Mouse (Mus musculus): ENCODE measurements around the gene Lgr6. TPM values are rescaled to one million over a fixed set of nuclear protein-coding genes. Genes with fewer than 3 reads are reported as not detected.

Gene Lgr6
- polyA plus RNA-seq, 1 experiment from 2014 or later: 0.77 TPM

DNA sequence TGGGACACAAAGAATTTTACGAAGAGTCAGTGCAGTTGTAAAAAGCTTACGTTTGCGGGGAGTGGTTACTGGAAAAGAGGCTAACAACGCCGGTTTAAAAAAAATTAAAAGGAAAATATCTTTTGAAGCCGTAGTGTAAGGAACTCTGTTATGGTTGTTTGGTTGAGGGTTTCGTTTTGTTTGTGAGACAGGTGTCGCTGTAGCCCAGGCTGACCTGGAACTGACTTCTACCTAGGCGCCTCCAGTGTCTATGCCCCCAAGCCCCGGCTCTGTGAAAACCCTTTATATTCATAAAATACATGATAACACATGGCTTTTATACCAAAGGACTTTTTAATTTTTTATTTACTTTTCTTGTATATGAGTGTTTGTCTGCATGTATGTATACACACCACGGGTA lies 142.3 kb downstream of the Lgr6 start:
- WGBS: 2% methylated on average over 11 of the region's 11 CpGs
- peak; percentile 70 for ATAC-seq (replicated peaks)

DNA sequence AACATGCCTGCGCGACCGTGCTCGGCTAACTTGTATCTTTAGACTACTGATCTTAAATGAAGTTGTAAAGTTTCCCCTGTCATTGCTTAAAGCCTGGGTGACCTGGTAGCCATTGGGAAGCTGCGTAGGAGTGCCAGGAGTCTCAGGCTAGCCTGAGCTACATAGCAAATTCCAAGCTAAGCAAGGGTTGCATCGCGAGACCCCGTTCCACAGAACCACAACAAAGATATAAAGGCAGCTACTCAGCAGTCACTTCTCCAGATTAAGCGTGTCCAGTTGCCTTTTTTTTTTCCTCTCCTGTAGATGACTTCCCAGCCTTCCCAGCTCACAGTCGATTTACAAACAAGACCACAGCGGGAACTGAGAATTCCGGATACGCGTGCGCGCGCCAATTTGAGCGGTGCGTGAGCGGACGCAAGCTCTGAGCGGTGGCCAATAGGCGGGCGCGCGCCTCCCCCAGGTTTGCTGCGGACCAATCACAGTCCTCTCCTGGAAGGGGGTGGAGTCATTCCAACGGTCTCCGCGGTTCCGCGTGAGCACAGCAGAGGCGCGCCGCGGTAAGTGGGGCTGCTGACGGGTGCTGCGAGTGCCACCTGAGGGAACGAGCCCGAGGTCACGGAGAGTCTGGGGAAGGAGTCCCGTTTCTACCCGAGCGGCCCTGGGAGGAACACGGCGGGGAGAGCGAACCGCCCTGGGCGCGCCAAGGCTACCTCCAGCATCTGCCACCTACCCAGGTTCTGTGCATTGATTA lies 142.8 kb downstream of the Lgr6 start, which contains the start of gene Ube2t:
Gene Ube2t, plus strand, starts transcription at position 513 of the 751 bp plus-strand sequence.
- peak; percentile 100 for ATAC-seq (replicated peaks)
- peak within 1 kb of the TSS; percentile 85 for H3K4me3 ChIP-seq
- H3K4me1 ChIP-seq: peaks cover 13% of the 10 kb centered on the region
- WGBS: 2% methylated on average over 50 of the region's 50 CpGs
- no peaks in the 10 kb centered on the region for H3K27me3 ChIP-seq (replicated peaks)
- H3K4me2 ChIP-seq: peak within 1 kb of the TSS; percentile 82
- H3K9ac ChIP-seq: peak within 1 kb of the TSS; percentile 55
- H3K27ac ChIP-seq: peak within 1 kb of the TSS; percentile 43; the same call in 1 of the 2 replicates
- H3K9me3 ChIP-seq: no peaks in the 10 kb centered on the region
- H3K36me3 ChIP-seq (replicated peaks): no peaks in the 10 kb centered on the region

More for the DNA sequence above, 142.3 kb downstream of the Lgr6 start:
- Histone ChIP-seq H3K4me2 (peak overlapping the region; percentile 82), H3K4me3 (peak overlapping the region; percentile 85), H3K9me3 (no peaks in the 10 kb centered on the region), H3K27ac (peak overlapping the region; percentile 43; the same call in 1 of the 2 replicates), H3K9ac (peak overlapping the region; percentile 55), H3K27me3 (replicated peaks) (no peaks in the 10 kb centered on the region), H3K36me3 (replicated peaks) (no peaks in the 10 kb centered on the region), H3K4me1 (peaks cover 13% of the 10 kb centered on the region)

DNA sequence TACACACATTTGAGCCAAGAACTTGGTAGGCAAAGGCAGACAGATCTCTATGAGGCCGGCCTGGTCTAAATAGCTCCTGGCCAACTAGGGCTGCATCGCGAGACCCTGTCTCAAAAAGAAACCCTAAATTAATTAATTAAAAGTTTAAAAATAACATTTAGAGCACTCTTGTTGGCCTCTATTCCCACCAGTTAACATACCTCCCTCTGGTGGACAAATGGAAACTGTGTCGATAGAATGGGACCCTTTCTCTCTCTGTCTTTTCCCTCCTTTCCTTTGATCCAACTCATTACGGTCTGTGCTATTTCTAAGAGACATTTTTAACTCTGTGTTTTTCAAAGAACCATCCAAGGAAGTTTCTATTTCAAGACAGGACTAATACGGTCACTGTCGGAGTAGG lies 144.4 kb downstream of the Lgr6 start:
- Histone ChIP-seq H3K27me3 (replicated peaks) (no peaks in the 10 kb centered on the region), H3K4me3 (no peak overlapping the region), H3K9ac (no peak overlapping the region), H3K36me3 (replicated peaks) (no peaks in the 10 kb centered on the region), H3K4me2 (no peak overlapping the region), H3K9me3 (no peaks in the 10 kb centered on the region), H3K4me1 (peaks cover 13% of the 10 kb centered on the region), H3K27ac (no peak overlapping the region)
- WGBS: 57% methylated on average over 7 of the region's 7 CpGs
- ATAC-seq (replicated peaks): no peak

DNA sequence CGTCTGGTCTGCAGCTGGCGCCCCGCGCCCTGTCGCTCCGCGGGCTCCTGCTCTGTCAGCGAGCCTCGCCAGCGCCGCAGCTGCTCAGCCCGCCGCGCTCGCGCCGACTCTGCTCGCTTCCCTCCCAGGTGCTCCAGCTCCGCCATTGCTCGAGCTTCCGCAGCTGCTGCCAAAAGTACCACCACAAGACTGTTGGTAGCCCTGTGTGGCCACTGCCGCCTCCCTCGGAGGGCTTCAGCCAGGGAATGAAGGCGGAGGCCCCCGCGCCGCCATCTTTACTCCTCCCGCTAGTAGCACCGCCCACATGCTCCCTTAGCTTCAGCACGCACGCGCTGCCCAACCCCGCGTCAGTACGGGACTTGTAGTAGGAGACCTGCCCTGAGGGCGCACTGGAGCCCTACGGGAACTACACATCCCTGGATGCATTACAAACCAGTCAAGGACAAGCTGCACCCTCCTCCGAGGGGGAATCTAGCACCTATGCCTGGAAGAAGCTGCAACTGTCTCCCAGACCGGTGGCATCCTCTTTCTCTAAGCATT lies 149.4 kb downstream of the Lgr6 start, which contains the start of gene Ppp1r12b:
Gene Ppp1r12b, minus strand, starts transcription at position 306 of the 540 bp plus-strand sequence.
- H3K27ac ChIP-seq: peak within 1 kb of the TSS; percentile 90
- no peaks in the 10 kb centered on the region for H3K9me3 ChIP-seq
- ATAC-seq (replicated peaks): peak; percentile 99
- H3K9ac ChIP-seq: peak within 1 kb of the TSS; percentile 82
- peaks cover 14% of the 10 kb centered on the region for H3K4me1 ChIP-seq
- peak within 1 kb of the TSS; percentile 66 for H3K4me3 ChIP-seq
- WGBS: under 1% methylated on average over 39 of the region's 39 CpGs
- H3K27me3 ChIP-seq (replicated peaks): no peaks in the 10 kb centered on the region
- no peaks in the 10 kb centered on the region for H3K36me3 ChIP-seq (replicated peaks)
- peak within 1 kb of the TSS; percentile 70 for H3K4me2 ChIP-seq

DNA sequence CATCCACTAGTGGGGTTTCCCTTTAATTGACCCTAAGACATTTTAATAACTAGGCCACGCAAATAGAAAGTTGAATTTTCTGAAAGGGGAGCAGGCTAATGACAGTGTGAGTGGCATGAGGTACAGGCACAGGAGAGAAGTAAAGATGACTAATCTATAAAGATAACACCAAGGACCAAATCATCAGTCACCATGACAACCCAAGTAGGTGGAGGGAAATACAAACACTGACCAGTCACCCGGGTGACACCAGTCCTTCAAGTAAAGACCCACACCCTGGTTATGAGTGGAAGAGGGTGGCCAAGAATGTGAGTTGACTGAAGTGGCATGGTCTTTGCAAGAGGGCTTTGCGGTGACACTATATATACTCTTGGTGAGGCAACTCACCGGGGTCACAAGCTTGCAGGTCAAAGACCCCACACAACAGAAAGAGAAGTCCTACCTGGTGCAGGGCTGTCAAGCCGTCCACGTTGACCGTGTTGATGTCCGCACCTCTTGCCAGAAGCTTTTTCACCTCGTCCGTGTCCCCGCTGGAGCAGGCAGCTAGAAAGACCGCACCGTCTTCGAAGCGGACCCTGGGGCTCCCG lies 149.9 kb downstream of the Lgr6 start:
- H3K9ac ChIP-seq: peak overlapping the region; percentile 82
- peak; percentile 65 for ATAC-seq (replicated peaks)
- 4% methylated on average over 16 of the region's 16 CpGs for WGBS
- H3K4me2 ChIP-seq: peak overlapping the region; percentile 70
- H3K36me3 ChIP-seq (replicated peaks): no peaks in the 10 kb centered on the region
- peaks cover 14% of the 10 kb centered on the region for H3K4me1 ChIP-seq
- peak overlapping the region; percentile 90 for H3K27ac ChIP-seq
- no peaks in the 10 kb centered on the region for H3K27me3 ChIP-seq (replicated peaks)
- H3K9me3 ChIP-seq: no peaks in the 10 kb centered on the region
- H3K4me3 ChIP-seq: peak overlapping the region; percentile 66

DNA sequence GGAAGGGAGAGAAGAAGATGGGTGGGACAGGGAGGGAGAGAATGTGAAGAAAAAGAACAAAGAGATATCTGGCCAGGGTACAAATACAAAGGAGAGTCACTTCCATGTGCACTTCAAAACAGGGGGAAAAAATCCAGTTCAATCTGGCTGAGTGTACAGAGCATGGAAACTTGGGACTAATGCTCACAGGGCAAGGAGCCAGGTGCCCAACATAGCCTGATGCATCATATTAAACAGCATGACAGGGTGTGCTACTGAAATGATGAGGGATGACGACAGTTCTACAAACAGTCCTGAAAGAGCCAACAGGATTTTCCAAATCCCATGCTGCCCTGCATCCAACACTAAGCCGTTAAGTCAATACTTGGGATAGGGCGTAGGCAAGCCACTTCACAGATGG lies 155.1 kb downstream of the Lgr6 start:
- no peaks in the 10 kb centered on the region for H3K36me3 ChIP-seq (replicated peaks)
- no peak overlapping the region for H3K27ac ChIP-seq
- ATAC-seq (replicated peaks): no peak
- H3K9me3 ChIP-seq: no peaks in the 10 kb centered on the region
- no peak overlapping the region for H3K9ac ChIP-seq
- no peak overlapping the region for H3K4me2 ChIP-seq
- 82% methylated on average over 3 of the region's 3 CpGs for WGBS
- H3K4me1 ChIP-seq: peaks cover 10% of the 10 kb centered on the region
- H3K4me3 ChIP-seq: no peak overlapping the region
- no peaks in the 10 kb centered on the region for H3K27me3 ChIP-seq (replicated peaks)

DNA sequence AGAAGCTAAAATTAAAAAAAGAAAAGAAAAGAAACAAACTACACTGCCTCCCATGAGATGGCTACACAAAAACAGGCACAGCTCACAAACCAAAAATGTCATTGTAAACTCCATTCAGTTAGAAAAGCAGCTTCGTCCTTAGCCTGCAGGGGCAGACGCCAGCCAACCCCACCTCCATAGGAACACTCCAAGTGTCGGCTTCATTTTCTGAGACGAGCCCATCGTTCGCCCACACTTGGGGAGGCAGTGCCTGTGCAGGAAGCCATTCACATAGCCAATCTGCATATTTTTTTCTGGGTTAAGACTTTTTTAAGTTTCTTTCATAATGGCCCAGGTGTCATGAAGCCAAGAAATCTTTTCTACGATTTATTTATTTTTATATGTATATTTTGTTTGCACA lies 157.5 kb downstream of the Lgr6 start:
- Histone ChIP-seq H3K4me2 (no peak overlapping the region), H3K36me3 (replicated peaks) (no peaks in the 10 kb centered on the region), H3K4me1 (no peaks in the 10 kb centered on the region), H3K27me3 (replicated peaks) (no peaks in the 10 kb centered on the region), H3K27ac (no peak overlapping the region), H3K9me3 (no peaks in the 10 kb centered on the region), H3K9ac (no peak overlapping the region), H3K4me3 (no peak overlapping the region)
- ATAC-seq (replicated peaks): no peak
- 79% methylated on average over 7 of the region's 7 CpGs for WGBS

DNA sequence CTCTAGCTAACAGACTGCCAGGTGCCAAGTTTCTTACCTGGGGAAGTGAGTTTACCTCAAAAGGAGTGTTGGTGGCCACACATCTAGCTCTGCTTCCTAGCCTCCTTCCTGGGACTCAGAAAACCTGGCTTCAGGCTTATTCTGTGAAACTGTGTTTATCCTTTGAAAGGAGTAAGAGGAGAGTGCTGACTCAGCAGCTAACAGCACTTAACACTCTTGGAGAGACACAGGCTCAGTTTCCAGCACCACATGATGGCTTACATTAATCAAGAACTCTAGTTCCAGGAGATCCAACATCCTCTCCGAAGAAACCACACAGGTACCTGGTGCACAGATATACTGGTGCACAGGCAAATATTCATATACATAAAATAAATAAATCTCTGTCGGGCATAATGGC lies 162.2 kb downstream of the Lgr6 start:
- no peak for ATAC-seq (replicated peaks)

DNA sequence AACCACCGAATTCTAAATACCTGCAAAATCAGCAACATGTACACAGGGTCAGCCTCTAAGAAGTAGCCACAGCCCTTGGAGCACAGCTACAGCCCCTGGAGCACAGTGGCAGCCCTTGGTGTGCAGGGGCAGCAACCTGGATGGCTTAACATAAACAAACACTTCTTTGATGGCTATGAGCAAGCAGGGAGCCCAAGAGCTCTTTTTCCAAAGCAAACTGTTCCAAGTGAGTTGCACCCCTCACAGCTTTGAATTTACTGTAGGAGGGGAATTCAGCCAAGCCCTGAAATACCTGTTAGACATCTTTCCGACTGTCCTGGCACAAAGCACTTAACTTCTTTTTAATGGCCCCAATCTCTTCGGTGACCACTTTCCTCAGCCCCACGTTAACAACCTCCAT lies 164.2 kb downstream of the Lgr6 start:
- Histone ChIP-seq H3K4me1 (no peaks in the 10 kb centered on the region), H3K9ac (no peak overlapping the region), H3K9me3 (no peaks in the 10 kb centered on the region), H3K4me2 (no peak overlapping the region), H3K27ac (no peak overlapping the region), H3K4me3 (no peak overlapping the region), H3K36me3 (replicated peaks) (no peaks in the 10 kb centered on the region), H3K27me3 (replicated peaks) (no peaks in the 10 kb centered on the region)
- WGBS: 72% methylated on average over 4 of the region's 4 CpGs
- ATAC-seq (replicated peaks): no peak

More for the DNA sequence above, 162.2 kb downstream of the Lgr6 start:
- WGBS: 92% methylated on average over 2 of the region's 2 CpGs
- H3K4me1 ChIP-seq: no peaks in the 10 kb centered on the region
- no peak overlapping the region for H3K4me3 ChIP-seq
- H3K36me3 ChIP-seq (replicated peaks): no peaks in the 10 kb centered on the region
- H3K9me3 ChIP-seq: no peaks in the 10 kb centered on the region
- no peak overlapping the region for H3K27ac ChIP-seq
- no peak overlapping the region for H3K9ac ChIP-seq
- H3K4me2 ChIP-seq: no peak overlapping the region
- H3K27me3 ChIP-seq (replicated peaks): no peaks in the 10 kb centered on the region

DNA sequence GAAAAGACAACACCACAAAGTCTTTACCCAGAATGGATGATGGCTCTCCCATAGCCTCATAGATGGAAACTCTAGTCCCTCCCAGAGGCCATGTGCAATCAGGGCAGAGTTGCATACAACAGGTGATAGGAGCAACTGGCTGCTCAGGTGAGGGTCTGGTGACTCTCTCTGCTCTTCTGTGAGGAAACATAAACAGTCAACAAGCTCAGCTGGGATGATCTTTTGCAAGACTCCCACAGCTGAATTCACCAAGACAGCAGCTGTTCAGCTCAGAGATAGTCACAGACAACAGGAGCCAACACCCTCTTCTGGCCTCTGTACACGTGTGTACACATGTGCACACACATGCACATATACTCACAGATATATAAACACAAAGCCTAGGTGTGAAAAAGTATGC lies 166.8 kb downstream of the Lgr6 start:
- 89% methylated on average over 1 of the region's 1 CpGs for WGBS
- Histone ChIP-seq H3K4me1 (no peaks in the 10 kb centered on the region), H3K4me3 (no peak overlapping the region), H3K9me3 (no peaks in the 10 kb centered on the region), H3K36me3 (replicated peaks) (no peaks in the 10 kb centered on the region), H3K9ac (no peak overlapping the region), H3K27ac (no peak overlapping the region), H3K27me3 (replicated peaks) (no peaks in the 10 kb centered on the region), H3K4me2 (no peak overlapping the region)
- ATAC-seq (replicated peaks): no peak

DNA sequence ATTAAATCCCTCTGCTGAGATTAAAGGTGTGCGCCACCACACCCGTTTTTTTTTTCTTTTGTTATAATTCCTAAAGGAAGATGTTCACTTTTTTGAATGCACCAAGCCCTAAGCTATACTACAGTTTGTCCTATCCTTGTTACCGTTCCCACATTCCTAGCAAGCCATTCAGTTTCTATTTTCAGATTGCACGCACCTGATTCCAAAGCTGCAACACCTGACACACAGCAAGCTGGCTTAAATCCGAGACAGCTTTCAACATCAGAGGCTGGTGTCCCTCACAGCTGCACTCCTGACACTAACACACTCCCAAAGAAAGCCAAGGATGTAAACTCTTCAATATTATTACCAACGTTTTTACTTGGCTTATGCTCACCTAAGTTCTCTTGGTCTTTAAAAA lies 168.7 kb downstream of the Lgr6 start:
- Histone ChIP-seq H3K27me3 (replicated peaks) (no peaks in the 10 kb centered on the region), H3K9ac (no peak overlapping the region), H3K4me1 (no peaks in the 10 kb centered on the region), H3K4me3 (no peak overlapping the region), H3K9me3 (no peaks in the 10 kb centered on the region), H3K27ac (no peak overlapping the region), H3K4me2 (no peak overlapping the region), H3K36me3 (replicated peaks) (no peaks in the 10 kb centered on the region)
- no peak for ATAC-seq (replicated peaks)
- WGBS: 93% methylated on average over 6 of the region's 6 CpGs

All from midbrain, embryonic 15.5 days (tissue).